Mouse (Mus musculus) liver, adult 2 months (tissue): ENCODE data around the gene Ric8a.
A peak's percentile ranks its signal among the peaks of the same experiment; 100 is the strongest.

Experiments used
- CTCF ChIP-seq: fragments of 200-500 bp; IDR thresholded peaks from 2 replicates; pipeline ENCODE4 v1.5.1; 2011; ENCODE audit warnings: low read depth, low read length, control low read depth
- POLR2A ChIP-seq: fragments of 200-500 bp; IDR thresholded peaks from 2 replicates; pipeline ENCODE4 v1.6.1; 2011; ENCODE audit warnings: low read length, control low read depth; ENCODE audit not compliant: insufficient read depth; ENCODE audit errors: extremely low read depth

GRCm38 (mm10) chr7:140828171-140828881 is 28.4 kb upstream of the Ric8a start:
- TF ChIP-seq POLR2A (no peak), CTCF (peak; percentile 35; the same call in 1 of the 2 replicates)
